ENCODE assay signal across 21 mouse cellular contexts in the genomic region with DNA sequence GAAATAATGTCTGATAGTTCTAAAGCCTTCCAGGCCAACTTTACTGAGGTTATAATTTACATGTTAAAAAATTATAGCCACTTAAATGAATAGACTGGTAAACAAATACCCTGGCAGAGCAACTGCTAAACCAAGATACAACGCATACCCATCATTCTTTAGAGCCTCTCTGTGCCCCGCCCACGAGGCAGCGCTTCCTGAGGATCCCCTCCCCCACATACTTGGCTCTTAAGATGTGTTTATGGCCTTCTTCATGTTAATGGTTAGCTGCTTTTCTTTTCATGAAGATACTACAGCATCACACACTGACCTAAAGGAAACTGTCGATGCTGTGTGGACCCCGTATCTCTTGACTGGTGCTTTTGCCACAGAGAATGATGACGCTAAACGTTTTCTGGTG. TPM values are rescaled to one million over a fixed set of nuclear protein-coding genes. Genes with fewer than 3 reads are reported as not detected.
DNase-seq lines count a peak whose midpoint lies in the region; ATAC-seq and TF ChIP-seq lines count a peak whose summit lies in the region.
"Had no signal": no experiment of that assay in that cellular context is flagged by ENCODE, and none has a peak within 500 bp of the region (broad histone marks: within the 10 kb centered on the region; RNA-seq: fewer than 3 reads in every experiment).

No protein-coding gene starts in this region.

- ATAC-seq in kidney, embryonic 15.5 days (replicated peaks; ENCODE audit: low FRiP score): no peak
- ATAC-seq: forebrain, embryonic 16.5 days had no signal

- H3K36me3 ChIP-seq in kidney, adult 2 months (ENCODE audit: control insufficient read depth, insufficient read depth, low read length): no peaks in the 10 kb centered on the region
- H3K36me3 ChIP-seq in kidney, embryonic 15.5 days: no peaks in the 10 kb centered on the region
- H3K36me3 ChIP-seq: embryonic facial prominence, embryonic 13.5 days; forebrain, embryonic 12.5 days; heart, embryonic 15.5 days; hindbrain, embryonic 13.5 days had no signal

- TF ChIP-seq POLR2A in kidney, adult 2 months (IDR thresholded peaks at IDR 0.05; ENCODE audit: low read depth, low read length): no peak

- TF ChIP-seq CTCF in kidney, adult 2 months (conservative IDR thresholded peaks at IDR 0.05; ENCODE audit: insufficient read depth, insufficient read length, low read depth, low read length): no peak

- intact Hi-C loops in left cerebral cortex, postnatal 10 days (cut with DNase I): no loop called here

- no peaks in the 10 kb centered on the region for H3K27me3 ChIP-seq in kidney, adult 2 months (replicated peaks; ENCODE audit: control insufficient read depth, insufficient read depth, low read length)
- H3K27me3 ChIP-seq in kidney, embryonic 15.5 days: no peaks in the 10 kb centered on the region
- H3K27me3 ChIP-seq: CH12.LX; embryonic facial prominence, embryonic 13.5 days; forebrain, embryonic 12.5 days; heart, embryonic 15.5 days; hindbrain, embryonic 13.5 days had no signal

- H3K4me3 ChIP-seq in kidney, adult 2 months (ENCODE audit: insufficient read depth, low read depth, low read length): no peak overlapping the region
- H3K4me3 ChIP-seq in kidney, embryonic 15.5 days (replicated peaks): no peak overlapping the region
- H3K4me3 ChIP-seq: embryonic facial prominence, embryonic 13.5 days; forebrain, embryonic 12.5 days; heart, adult 2 months; heart, embryonic 15.5 days; hindbrain, embryonic 13.5 days had no signal

- H3K4me2 ChIP-seq in kidney, embryonic 15.5 days: no peak overlapping the region
- H3K4me2 ChIP-seq: embryonic facial prominence, embryonic 13.5 days; forebrain, embryonic 12.5 days; heart, embryonic 11.5 days; heart, embryonic 15.5 days; hindbrain, embryonic 13.5 days had no signal

- no peaks in the 10 kb centered on the region for H3K9me3 ChIP-seq in kidney, embryonic 15.5 days (replicated peaks)
- H3K9me3 ChIP-seq: embryonic facial prominence, embryonic 13.5 days; forebrain, embryonic 12.5 days; heart, embryonic 15.5 days; hindbrain, embryonic 13.5 days had no signal

- H3K4me1 ChIP-seq in kidney, adult 2 months (ENCODE audit: control insufficient read depth, insufficient read depth, low read length): peaks cover 30% of the 10 kb centered on the region
- H3K4me1 ChIP-seq in kidney, embryonic 15.5 days: peaks cover 6% of the 10 kb centered on the region

- no peak overlapping the region for H3K9ac ChIP-seq in kidney, embryonic 15.5 days
- H3K9ac ChIP-seq: embryonic facial prominence, embryonic 13.5 days; forebrain, embryonic 12.5 days; heart, embryonic 15.5 days; hindbrain, embryonic 13.5 days had no signal

- DNase-seq in kidney, adult 2 months: peak; percentile 43
- DNase-seq in lung, postnatal 36 days: peak; percentile 19
- DNase-seq in lung, postnatal 14 days: no peak
- peak; percentile 59 for DNase-seq in kidney, postnatal 14 days
- DNase-seq in left cerebral cortex, postnatal 10 days (ENCODE audit: extremely low spot score in 1 of 2, low spot score in 2 of 2): no peak
- DNase-seq in cerebellum, postnatal 14 days: no peak
- DNase-seq: adrenal gland, postnatal 14 days; cerebellum, adult 11-12 months; cerebellum, adult 9-10 months; cerebellum, postnatal 36 days; gastrocnemius, postnatal 14 days; heart, adult 2 months; heart, postnatal 14 days had no signal

- no peak overlapping the region for H3K27ac ChIP-seq in kidney, adult 2 months (ENCODE audit: insufficient read depth, low read depth, low read length)
- H3K27ac ChIP-seq in kidney, embryonic 15.5 days: no peak overlapping the region
- H3K27ac ChIP-seq: forebrain, embryonic 12.5 days; heart, adult 2 months; heart, embryonic 15.5 days; hindbrain, embryonic 13.5 days had no signal

- WGBS in kidney, adult 2 months: 55% methylated on average over 8 of the region's 8 CpGs
- 78% methylated on average over 8 of the region's 8 CpGs for WGBS in kidney, embryonic 15.5 days

RNA-seq across cellular contexts. Expression of a gene that starts 17.8 kb away (rescaled TPM):
- 12.3 and 14.2 TPM in 2 replicates for polyA plus RNA-seq in kidney, adult 2 months (2012; rRNA removed)
- 22.8 and 24.7 TPM in 2 replicates for polyA plus RNA-seq in kidney, embryonic 15.5 days (2015; fragmentation: Nextera tagmentation; extraction: Ambion mirVana)
- 100 to 1,000 TPM; 102 to 110 TPM for total RNA-seq in left cerebral cortex, postnatal 10 days (2021)

Comparison
In these comparisons a context has a peak if more than half of its experiments do, and no peak if none do; other contexts are left out.
1. DNase-seq: peak in kidney, adult 2 months (single experiment), lung, postnatal 36 days (single experiment) and kidney, postnatal 14 days (single experiment); none in lung, postnatal 14 days (single experiment), left cerebral cortex, postnatal 10 days (0 of 2) and cerebellum, postnatal 14 days (0 of 2).